Mouse (Mus musculus): ENCODE data around the gene Bicdl1.

DNA sequence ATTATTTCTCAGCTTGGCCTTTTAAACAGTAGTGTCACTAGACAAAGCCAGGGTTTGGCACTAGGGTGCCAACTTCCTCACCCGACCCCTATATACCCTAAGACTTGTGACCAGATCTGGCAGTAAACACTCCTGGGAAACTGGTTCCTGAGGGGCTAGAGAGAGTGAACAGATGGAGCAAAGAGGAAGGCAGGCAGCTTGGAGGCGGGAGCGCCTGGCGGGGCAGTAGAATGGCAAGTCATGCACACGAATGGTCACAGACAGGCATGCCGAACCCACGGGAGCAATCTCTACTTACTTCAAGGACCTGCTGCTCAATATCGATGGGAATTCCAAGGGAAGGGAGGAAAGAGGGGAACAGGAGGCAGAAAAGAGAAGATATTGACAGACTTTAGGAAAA lies 59.6 kb downstream of the Bicdl1 start:
- no peak for TF ChIP-seq CTCF (conservative IDR thresholded peaks at IDR 0.05; ENCODE audit: insufficient read depth, insufficient read length, low read depth, low read length)
- TF ChIP-seq POLR2A (IDR thresholded peaks at IDR 0.05; ENCODE audit: low read depth, low read length) = no peak

Data from kidney, adult 2 months (tissue).